Mouse (Mus musculus): ENCODE data around the gene Cfap54. TPM values are rescaled to one million over a fixed set of nuclear protein-coding genes. Genes with fewer than 3 reads are reported as not detected.

The Cfap54 gene
- polyA plus RNA-seq, 1 experiment from 2014 or later = 0.27 TPM

DNA sequence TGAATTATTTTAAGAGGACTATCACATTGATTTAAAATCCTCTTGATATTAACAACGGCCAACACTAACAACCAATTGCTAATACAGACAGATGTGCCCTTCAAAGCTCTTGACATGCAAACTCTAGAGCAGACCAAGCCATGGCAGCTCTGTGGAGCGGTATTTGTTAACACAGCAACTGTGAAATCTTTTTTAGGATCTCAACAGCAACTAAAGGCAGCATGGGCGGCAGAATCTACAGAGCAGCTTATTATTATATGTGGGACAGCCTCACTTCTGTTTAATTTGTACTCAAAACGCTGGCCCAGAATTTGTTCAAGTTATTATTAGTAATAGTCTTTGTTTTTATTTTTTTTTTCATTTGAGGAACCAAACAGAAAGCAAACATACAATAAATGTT lies 28.1 kb downstream of the Cfap54 start:
- no peak for ATAC-seq (ENCODE audit: insufficient read depth, low FRiP score)
- H3K9me3 ChIP-seq (replicated peaks; ENCODE audit: control insufficient read depth, low read length) = no peaks in the 10 kb centered on the region
- no peak overlapping the region for H3K9ac ChIP-seq (ENCODE audit: low read length)
- H3K36me3 ChIP-seq (ENCODE audit: control insufficient read depth, insufficient read depth, low read length) = no peaks in the 10 kb centered on the region
- no peaks in the 10 kb centered on the region for H3K4me1 ChIP-seq (ENCODE audit: control insufficient read depth, insufficient read depth, low read length)
- H3K4me2 ChIP-seq (ENCODE audit: low read depth, low read length) = no peak overlapping the region
- no peak overlapping the region for H3K4me3 ChIP-seq (replicated peaks; ENCODE audit: low read length)
- H3K27me3 ChIP-seq (ENCODE audit: control insufficient read depth, insufficient read depth, low read length) = no peaks in the 10 kb centered on the region
- WGBS = 76% methylated on average over 4 of the region's 4 CpGs
- H3K27ac ChIP-seq (ENCODE audit: low read length) = no peak overlapping the region

- H3K9me3 ChIP-seq (replicated peaks; ENCODE audit: control insufficient read depth, low read length) = no peaks in the 10 kb centered on the region
- ATAC-seq (ENCODE audit: insufficient read depth, low FRiP score) = peak; percentile 71; the same call in 1 of the 2 replicates
- peak overlapping the region; percentile 47 for H3K9ac ChIP-seq (ENCODE audit: low read length)
- WGBS = 31% methylated on average over 13 of the region's 13 CpGs
- no peaks in the 10 kb centered on the region for H3K4me1 ChIP-seq (ENCODE audit: control insufficient read depth, insufficient read depth, low read length)
- H3K4me2 ChIP-seq (ENCODE audit: low read depth, low read length) = peak overlapping the region; percentile 51
- H3K27ac ChIP-seq (ENCODE audit: low read length) = no peak overlapping the region
- H3K36me3 ChIP-seq (ENCODE audit: control insufficient read depth, insufficient read depth, low read length) = no peaks in the 10 kb centered on the region
- peak overlapping the region; percentile 31 for H3K4me3 ChIP-seq (replicated peaks; ENCODE audit: low read length)
- H3K27me3 ChIP-seq (ENCODE audit: control insufficient read depth, insufficient read depth, low read length) = no peaks in the 10 kb centered on the region
Observed at GRCm38 (mm10) chr10:93051016-93051726, 30.2 kb downstream of the Cfap54 start.

- Histone ChIP-seq H3K36me3 (ENCODE audit: control insufficient read depth, insufficient read depth, low read length) (no peaks in the 10 kb centered on the region), H3K4me1 (ENCODE audit: control insufficient read depth, insufficient read depth, low read length) (no peaks in the 10 kb centered on the region), H3K27ac (ENCODE audit: low read length) (no peak overlapping the region), H3K9me3 (replicated peaks; ENCODE audit: control insufficient read depth, low read length) (no peaks in the 10 kb centered on the region), H3K4me3 (replicated peaks; ENCODE audit: low read length) (no peak overlapping the region), H3K9ac (ENCODE audit: low read length) (no peak overlapping the region), H3K4me2 (ENCODE audit: low read depth, low read length) (no peak overlapping the region), H3K27me3 (ENCODE audit: control insufficient read depth, insufficient read depth, low read length) (no peaks in the 10 kb centered on the region)
- ATAC-seq (ENCODE audit: insufficient read depth, low FRiP score) = no peak
- 51% methylated on average over 3 of the region's 3 CpGs for WGBS
Observed at GRCm38 (mm10) chr10:93050571-93050970, 30.8 kb downstream of the Cfap54 start.

- H3K4me1 ChIP-seq (ENCODE audit: control insufficient read depth, insufficient read depth, low read length) = no peaks in the 10 kb centered on the region
- no peaks in the 10 kb centered on the region for H3K27me3 ChIP-seq (ENCODE audit: control insufficient read depth, insufficient read depth, low read length)
- H3K27ac ChIP-seq (ENCODE audit: low read length) = no peak overlapping the region
- H3K4me3 ChIP-seq (replicated peaks; ENCODE audit: low read length) = no peak overlapping the region
- H3K9ac ChIP-seq (ENCODE audit: low read length) = no peak overlapping the region
- 82% methylated on average over 10 of the region's 10 CpGs for WGBS
- no peaks in the 10 kb centered on the region for H3K36me3 ChIP-seq (ENCODE audit: control insufficient read depth, insufficient read depth, low read length)
- H3K4me2 ChIP-seq (ENCODE audit: low read depth, low read length) = no peak overlapping the region
- no peaks in the 10 kb centered on the region for H3K9me3 ChIP-seq (replicated peaks; ENCODE audit: control insufficient read depth, low read length)
- ATAC-seq (ENCODE audit: insufficient read depth, low FRiP score) = no peak
Observed at GRCm38 (mm10) chr10:93043195-93043594, 38.2 kb downstream of the Cfap54 start.

GRCm38 (mm10) chr10:93041850-93042249 lies 39.6 kb downstream of the Cfap54 start:
- no peak overlapping the region for H3K4me3 ChIP-seq (replicated peaks; ENCODE audit: low read length)
- no peak overlapping the region for H3K9ac ChIP-seq (ENCODE audit: low read length)
- no peaks in the 10 kb centered on the region for H3K9me3 ChIP-seq (replicated peaks; ENCODE audit: control insufficient read depth, low read length)
- H3K4me2 ChIP-seq (ENCODE audit: low read depth, low read length) = no peak overlapping the region
- ATAC-seq (ENCODE audit: insufficient read depth, low FRiP score) = no peak
- no peaks in the 10 kb centered on the region for H3K4me1 ChIP-seq (ENCODE audit: control insufficient read depth, insufficient read depth, low read length)
- no peaks in the 10 kb centered on the region for H3K27me3 ChIP-seq (ENCODE audit: control insufficient read depth, insufficient read depth, low read length)
- H3K36me3 ChIP-seq (ENCODE audit: control insufficient read depth, insufficient read depth, low read length) = no peaks in the 10 kb centered on the region
- H3K27ac ChIP-seq (ENCODE audit: low read length) = no peak overlapping the region
- WGBS = 87% methylated on average over 3 of the region's 3 CpGs

DNA sequence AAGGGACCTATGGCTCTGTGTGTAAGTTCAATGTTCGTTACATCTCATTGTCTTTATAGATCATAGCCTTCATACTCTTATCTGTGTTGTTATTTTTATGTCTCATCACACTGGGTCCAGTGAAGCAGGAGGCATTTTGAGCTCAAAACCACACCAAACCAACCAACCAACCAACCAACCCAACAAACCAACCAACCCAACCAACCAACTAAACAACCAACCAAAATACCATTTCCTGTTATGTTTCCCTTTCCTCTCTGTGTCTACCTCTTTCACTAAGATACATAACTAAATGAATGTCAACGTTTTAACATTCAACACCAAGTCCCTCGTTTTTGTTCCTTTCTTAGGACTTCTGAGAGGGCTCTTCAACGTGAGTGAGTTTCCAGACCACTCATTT lies 40.0 kb downstream of the Cfap54 start:
- Histone ChIP-seq H3K9ac (ENCODE audit: low read length) (no peak overlapping the region), H3K36me3 (ENCODE audit: control insufficient read depth, insufficient read depth, low read length) (no peaks in the 10 kb centered on the region), H3K27ac (ENCODE audit: low read length) (no peak overlapping the region), H3K4me3 (replicated peaks; ENCODE audit: low read length) (no peak overlapping the region), H3K27me3 (ENCODE audit: control insufficient read depth, insufficient read depth, low read length) (no peaks in the 10 kb centered on the region), H3K9me3 (replicated peaks; ENCODE audit: control insufficient read depth, low read length) (no peaks in the 10 kb centered on the region), H3K4me1 (ENCODE audit: control insufficient read depth, insufficient read depth, low read length) (no peaks in the 10 kb centered on the region), H3K4me2 (ENCODE audit: low read depth, low read length) (no peak overlapping the region)
- no peak for ATAC-seq (ENCODE audit: insufficient read depth, low FRiP score)
- WGBS = 73% methylated on average over 4 of the region's 4 CpGs

DNA sequence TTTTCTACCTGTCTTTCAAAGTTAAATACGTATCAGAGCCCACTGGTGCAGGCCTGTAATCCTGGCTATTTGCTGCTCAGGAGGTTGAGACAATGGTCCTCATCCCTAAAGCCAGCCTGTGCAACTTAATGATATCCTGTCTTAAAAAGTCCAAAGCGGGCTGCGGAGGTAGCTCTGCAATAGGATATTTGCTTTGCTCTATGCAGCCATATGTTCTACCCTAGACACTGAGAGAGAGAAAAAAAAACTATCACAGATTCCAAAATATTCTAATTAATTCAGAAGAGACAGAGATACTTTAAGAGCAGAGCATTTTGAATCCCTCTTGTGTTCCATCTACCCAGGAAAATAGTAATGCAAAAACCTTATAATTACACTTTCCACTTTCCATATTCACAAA lies 44.9 kb downstream of the Cfap54 start:
- no peak for ATAC-seq (ENCODE audit: insufficient read depth, low FRiP score)
- Histone ChIP-seq H3K27ac (ENCODE audit: low read length) (no peak overlapping the region), H3K4me2 (ENCODE audit: low read depth, low read length) (no peak overlapping the region), H3K4me3 (replicated peaks; ENCODE audit: low read length) (no peak overlapping the region), H3K9me3 (replicated peaks; ENCODE audit: control insufficient read depth, low read length) (no peaks in the 10 kb centered on the region), H3K4me1 (ENCODE audit: control insufficient read depth, insufficient read depth, low read length) (no peaks in the 10 kb centered on the region), H3K9ac (ENCODE audit: low read length) (no peak overlapping the region), H3K36me3 (ENCODE audit: control insufficient read depth, insufficient read depth, low read length) (no peaks in the 10 kb centered on the region), H3K27me3 (ENCODE audit: control insufficient read depth, insufficient read depth, low read length) (no peaks in the 10 kb centered on the region)
- 82% methylated on average over 3 of the region's 3 CpGs for WGBS

DNA sequence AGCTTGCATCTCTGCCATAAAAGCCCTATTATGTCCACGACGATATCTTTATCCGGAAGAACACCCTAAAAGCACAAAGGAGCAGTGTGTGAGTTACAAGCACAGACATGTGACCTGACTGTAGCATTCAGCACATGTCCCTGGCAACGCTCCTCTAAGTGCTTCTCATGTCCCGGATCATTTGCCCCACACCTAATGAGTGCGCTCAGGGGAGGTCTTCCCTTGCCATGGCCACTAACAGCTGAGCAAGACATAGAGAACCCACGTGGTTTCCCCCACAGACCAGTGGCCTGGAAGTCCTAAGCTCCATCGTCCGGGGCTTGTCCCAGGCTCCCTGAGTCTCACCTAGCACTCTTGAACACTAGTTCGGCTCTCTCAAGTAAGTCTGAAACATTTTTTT lies 45.9 kb downstream of the Cfap54 start:
- Histone ChIP-seq H3K27me3 (ENCODE audit: control insufficient read depth, insufficient read depth, low read length) (no peaks in the 10 kb centered on the region), H3K36me3 (ENCODE audit: control insufficient read depth, insufficient read depth, low read length) (no peaks in the 10 kb centered on the region), H3K9me3 (replicated peaks; ENCODE audit: control insufficient read depth, low read length) (no peaks in the 10 kb centered on the region), H3K4me3 (replicated peaks; ENCODE audit: low read length) (no peak overlapping the region), H3K9ac (ENCODE audit: low read length) (no peak overlapping the region), H3K4me1 (ENCODE audit: control insufficient read depth, insufficient read depth, low read length) (no peaks in the 10 kb centered on the region), H3K4me2 (ENCODE audit: low read depth, low read length) (no peak overlapping the region), H3K27ac (ENCODE audit: low read length) (no peak overlapping the region)
- 62% methylated on average over 10 of the region's 10 CpGs for WGBS
- ATAC-seq (ENCODE audit: insufficient read depth, low FRiP score) = no peak

- Histone ChIP-seq H3K4me1 (ENCODE audit: control insufficient read depth, insufficient read depth, low read length) (no peaks in the 10 kb centered on the region), H3K27me3 (ENCODE audit: control insufficient read depth, insufficient read depth, low read length) (no peaks in the 10 kb centered on the region), H3K9ac (ENCODE audit: low read length) (no peak overlapping the region), H3K36me3 (ENCODE audit: control insufficient read depth, insufficient read depth, low read length) (no peaks in the 10 kb centered on the region), H3K27ac (ENCODE audit: low read length) (no peak overlapping the region), H3K4me3 (replicated peaks; ENCODE audit: low read length) (no peak overlapping the region), H3K9me3 (replicated peaks; ENCODE audit: control insufficient read depth, low read length) (no peaks in the 10 kb centered on the region), H3K4me2 (ENCODE audit: low read depth, low read length) (no peak overlapping the region)
- WGBS = 81% methylated on average over 8 of the region's 8 CpGs
- no peak for ATAC-seq (ENCODE audit: insufficient read depth, low FRiP score)
Observed at GRCm38 (mm10) chr10:93023295-93023694, 58.1 kb downstream of the Cfap54 start.
